Mouse (Mus musculus): ENCODE results near the gene Tecpr1. TPM values are rescaled to one million over a fixed set of nuclear protein-coding genes. Genes with fewer than 3 reads are reported as not detected.

Tecpr1 gene
- polyA plus RNA-seq, 1 experiment from 2014 or later: 27.0 TPM

DNA sequence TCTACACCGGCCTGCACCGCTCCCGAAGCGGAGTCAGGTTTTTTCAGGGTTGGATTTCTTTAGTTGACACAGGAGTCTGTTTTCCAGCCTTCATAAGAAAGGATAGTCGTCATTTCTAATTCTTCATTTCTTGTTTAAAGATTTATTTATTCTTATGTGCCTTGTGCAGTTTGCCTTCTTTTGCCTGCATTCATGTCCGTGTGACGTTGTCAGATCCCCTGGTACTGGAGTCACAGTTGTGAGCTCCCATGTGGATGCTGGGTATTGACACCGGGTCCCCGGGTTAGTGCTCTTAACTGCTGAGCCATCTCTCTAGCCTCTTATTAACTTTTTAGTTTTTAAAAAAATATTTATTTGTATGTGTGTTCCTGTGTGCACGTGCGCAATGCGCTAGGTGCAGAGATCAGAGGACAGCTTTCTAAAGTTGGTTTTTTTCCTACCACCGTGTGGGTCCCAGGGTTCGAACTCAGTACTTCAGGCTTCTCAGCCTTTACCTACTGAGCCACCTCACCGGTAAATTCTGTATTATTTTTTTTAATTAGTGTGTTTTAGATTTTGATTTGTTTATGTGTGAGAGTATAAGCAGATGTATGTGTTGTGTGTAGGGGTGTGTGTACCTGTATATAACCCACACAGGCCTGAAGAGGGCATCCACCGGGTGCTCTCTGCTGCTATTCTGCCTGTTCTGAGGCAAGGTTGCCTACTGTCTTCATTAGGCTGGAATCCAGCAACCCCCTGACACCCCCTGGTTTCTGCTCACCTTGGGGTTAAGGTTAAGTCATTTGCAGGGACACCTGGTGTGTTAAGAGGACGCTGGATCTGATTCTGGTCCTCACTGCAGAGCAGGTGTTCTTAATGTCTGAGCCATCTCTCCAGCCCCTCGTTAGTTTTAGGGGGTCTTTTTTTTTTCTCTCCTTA lies 743 bp upstream of the Tecpr1 start:
- 21% methylated on average over 18 of the region's 18 CpGs for WGBS
- ATAC-seq (ENCODE audit: low FRiP score, low read depth): no peak
- H3K9ac ChIP-seq: peak overlapping the region; percentile 81
- H3K9me3 ChIP-seq: no peaks in the 10 kb centered on the region
- peak overlapping the region; percentile 89 for H3K4me2 ChIP-seq (replicated peaks)
- H3K27me3 ChIP-seq: no peaks in the 10 kb centered on the region
- H3K36me3 ChIP-seq: no peaks in the 10 kb centered on the region
- H3K4me1 ChIP-seq: peaks cover 21% of the 10 kb centered on the region
- H3K4me3 ChIP-seq: peak overlapping the region; percentile 73
- H3K27ac ChIP-seq: peak overlapping the region; percentile 63; the same call in 1 of the 2 replicates

DNA sequence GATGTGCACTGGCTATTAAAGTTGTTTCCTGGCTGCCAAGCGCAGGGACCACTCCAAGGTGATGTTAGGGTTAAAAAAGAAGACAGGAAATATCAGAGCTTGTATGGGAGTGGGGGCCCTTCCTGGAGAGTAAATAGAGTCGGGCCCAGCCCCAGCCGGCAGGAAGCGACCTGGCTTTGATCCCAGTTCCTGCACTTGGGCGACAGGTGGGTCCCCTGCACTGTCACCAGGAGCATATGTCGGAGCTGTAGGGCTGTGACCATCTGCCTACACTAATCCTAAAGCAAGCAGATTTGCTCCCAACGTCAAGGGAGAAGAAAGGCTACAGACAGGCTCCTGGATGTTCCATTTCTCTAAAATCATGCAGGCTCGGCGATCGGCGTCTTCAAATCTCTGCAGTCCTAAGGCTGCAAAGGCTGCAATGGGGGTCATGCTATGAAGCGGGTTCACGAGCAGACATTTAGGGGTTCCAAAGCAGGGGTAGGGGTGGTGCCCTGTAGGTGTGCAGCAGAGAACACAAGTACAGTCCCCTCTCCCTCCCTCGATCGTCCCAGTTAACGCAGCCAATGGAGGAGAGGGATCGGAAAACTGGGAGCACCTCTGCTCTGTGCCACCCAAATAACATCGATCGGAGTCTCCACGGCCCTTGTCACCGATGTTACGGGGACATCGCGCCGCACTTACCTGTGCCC lies 458 bp downstream of the Tecpr1 start:
- Histone ChIP-seq H3K36me3 (0 out of 2 replicates have a peak, but pooled peaks cover 4% of the 10 kb centered on the region), H3K4me1 (peaks cover 21% of the 10 kb centered on the region), H3K9ac (peak overlapping the region; percentile 79), H3K9me3 (no peaks in the 10 kb centered on the region), H3K4me2 (replicated peaks) (peak overlapping the region; percentile 89), H3K27ac (no peak overlapping the region), H3K4me3 (peak overlapping the region; percentile 73), H3K27me3 (no peaks in the 10 kb centered on the region)
- WGBS: 3% methylated on average over 25 of the region's 25 CpGs
- ATAC-seq (ENCODE audit: low FRiP score, low read depth): peak; percentile 71

DNA sequence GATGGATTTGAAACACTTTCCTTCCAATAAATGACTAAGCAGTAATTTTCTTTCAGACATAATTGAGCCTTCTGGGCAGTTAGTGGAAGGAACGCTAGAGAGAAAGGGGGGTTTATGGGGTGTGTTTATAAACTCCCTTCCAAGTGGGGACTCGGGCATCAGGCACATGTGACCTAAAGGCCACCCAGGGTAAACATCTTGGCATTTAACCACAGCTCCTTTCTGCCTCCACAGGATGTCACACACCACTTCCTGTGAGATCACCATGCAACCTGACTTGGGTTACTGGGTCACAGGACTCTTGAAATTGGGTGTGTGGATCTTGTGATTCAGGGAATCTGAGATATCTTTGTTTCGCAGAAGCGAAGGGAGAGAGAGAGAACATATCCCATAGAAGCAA lies 2.1 kb downstream of the Tecpr1 start:
- peaks cover 15% of the 10 kb centered on the region; the same call in 1 of the 2 replicates for H3K36me3 ChIP-seq
- WGBS: 54% methylated on average over 4 of the region's 4 CpGs
- H3K27me3 ChIP-seq: no peaks in the 10 kb centered on the region
- no peak for ATAC-seq (ENCODE audit: low FRiP score, low read depth)
- H3K27ac ChIP-seq: no peak overlapping the region
- H3K4me1 ChIP-seq: peaks cover 21% of the 10 kb centered on the region
- no peak overlapping the region for H3K9ac ChIP-seq
- H3K9me3 ChIP-seq: no peaks in the 10 kb centered on the region
- H3K4me2 ChIP-seq (replicated peaks): no peak overlapping the region
- H3K4me3 ChIP-seq: no peak overlapping the region

DNA sequence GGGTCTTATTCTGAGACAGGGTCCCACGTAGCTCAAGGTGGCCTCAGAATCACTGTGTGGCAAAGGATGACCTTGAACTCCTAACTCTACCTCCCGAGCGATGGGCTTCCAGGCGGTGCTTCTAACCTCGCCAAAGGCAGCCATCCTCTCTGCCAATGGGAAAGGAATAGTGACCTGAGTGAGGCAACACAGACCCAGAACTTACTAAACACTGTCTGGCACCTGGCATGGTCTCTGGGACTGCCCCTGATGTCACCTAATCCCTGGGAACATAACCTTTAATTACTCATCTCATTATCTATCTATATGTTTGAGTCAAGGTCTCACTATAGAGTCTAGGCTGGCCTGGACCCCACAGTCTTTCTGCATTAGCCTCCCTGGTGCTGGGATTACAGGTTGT lies 3.5 kb downstream of the Tecpr1 start:
- Histone ChIP-seq H3K36me3 (peaks cover 23% of the 10 kb centered on the region), H3K4me3 (no peak overlapping the region), H3K4me1 (peaks cover 21% of the 10 kb centered on the region), H3K27ac (no peak overlapping the region), H3K9me3 (no peaks in the 10 kb centered on the region), H3K9ac (no peak overlapping the region), H3K4me2 (replicated peaks) (no peak overlapping the region), H3K27me3 (no peaks in the 10 kb centered on the region)
- no peak for ATAC-seq (ENCODE audit: low FRiP score, low read depth)
- 93% methylated on average over 5 of the region's 5 CpGs for WGBS

DNA sequence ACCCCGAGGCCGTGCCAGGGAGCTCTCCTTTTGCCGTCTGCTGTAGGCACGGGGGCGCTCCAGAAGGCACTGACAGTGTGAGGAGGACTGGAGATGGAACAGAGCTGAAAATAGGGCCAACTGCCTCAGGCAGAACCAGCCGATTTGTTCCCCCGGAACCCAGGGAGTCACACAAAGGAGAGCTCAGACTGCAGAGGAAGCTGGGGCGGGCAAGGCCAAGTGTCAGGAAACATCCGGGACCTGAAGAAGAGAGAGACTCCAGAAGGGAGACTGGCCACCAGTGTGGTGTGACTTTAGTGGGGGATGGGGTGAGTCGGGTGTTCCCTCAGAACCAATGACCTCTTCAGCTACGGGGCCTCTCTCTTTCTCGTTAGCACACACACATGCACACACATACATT lies 4.1 kb downstream of the Tecpr1 start:
- no peak overlapping the region for H3K4me3 ChIP-seq
- peaks cover 24% of the 10 kb centered on the region for H3K36me3 ChIP-seq
- no peaks in the 10 kb centered on the region for H3K27me3 ChIP-seq
- no peaks in the 10 kb centered on the region for H3K9me3 ChIP-seq
- H3K4me1 ChIP-seq: peaks cover 17% of the 10 kb centered on the region
- no peak overlapping the region for H3K4me2 ChIP-seq (replicated peaks)
- ATAC-seq (ENCODE audit: low FRiP score, low read depth): no peak
- no peak overlapping the region for H3K9ac ChIP-seq
- no peak overlapping the region for H3K27ac ChIP-seq
- whole genome bisulfite sequencing: 79% methylated on average over 12 of the region's 12 CpGs

DNA sequence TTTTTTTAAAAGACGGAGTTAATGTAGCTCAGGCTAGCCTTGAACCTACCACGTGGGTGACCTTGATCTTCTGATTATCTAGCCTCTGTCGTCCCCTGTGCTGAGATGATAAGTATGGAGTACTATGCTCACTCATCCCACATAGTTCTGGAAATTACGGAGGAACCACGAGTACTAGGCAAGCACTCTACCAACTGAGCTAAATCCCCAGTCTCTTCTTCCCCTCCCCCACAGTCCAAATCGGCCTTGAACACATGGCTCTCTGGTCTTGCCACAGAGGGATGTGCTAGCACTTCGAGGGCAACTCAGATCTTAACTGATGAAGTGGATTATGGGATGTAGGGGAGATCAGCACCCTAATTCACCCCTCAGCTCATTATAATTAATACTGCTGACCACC lies 5.4 kb downstream of the Tecpr1 start:
- Histone ChIP-seq H3K27ac (no peak overlapping the region), H3K4me2 (replicated peaks) (no peak overlapping the region), H3K9ac (no peak overlapping the region), H3K27me3 (no peaks in the 10 kb centered on the region), H3K9me3 (no peaks in the 10 kb centered on the region), H3K4me3 (no peak overlapping the region), H3K4me1 (peaks cover 14% of the 10 kb centered on the region), H3K36me3 (peaks cover 35% of the 10 kb centered on the region)
- WGBS: 90% methylated on average over 7 of the region's 7 CpGs
- no peak for ATAC-seq (ENCODE audit: low FRiP score, low read depth)

DNA sequence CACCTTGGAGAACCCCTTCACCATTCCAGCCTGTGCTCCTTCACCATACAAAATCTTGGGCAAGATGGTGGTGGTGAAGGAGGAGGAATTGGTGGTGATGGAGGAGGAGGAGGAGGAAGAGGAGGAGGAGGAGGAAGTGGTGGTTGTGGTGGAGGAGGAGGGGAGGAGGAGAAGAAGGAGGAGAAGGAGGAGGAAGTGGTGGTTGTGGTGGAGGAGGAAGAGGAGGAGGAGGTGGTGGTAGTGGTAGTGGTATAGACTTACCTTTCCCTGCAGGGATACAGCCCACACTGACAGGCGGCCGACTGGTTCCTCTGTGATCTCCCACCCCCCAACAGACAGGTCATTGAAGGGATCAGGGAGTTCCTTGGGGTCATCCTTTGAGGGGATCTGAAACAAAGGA lies 7.4 kb downstream of the Tecpr1 start:
- Histone ChIP-seq H3K9me3 (no peaks in the 10 kb centered on the region), H3K27ac (no peak overlapping the region), H3K9ac (no peak overlapping the region), H3K4me3 (no peak overlapping the region), H3K4me2 (replicated peaks) (no peak overlapping the region), H3K36me3 (peaks cover 55% of the 10 kb centered on the region), H3K27me3 (no peaks in the 10 kb centered on the region), H3K4me1 (no peaks in the 10 kb centered on the region)
- 97% methylated on average over 2 of the region's 2 CpGs for WGBS
- ATAC-seq (ENCODE audit: low FRiP score, low read depth): no peak

DNA sequence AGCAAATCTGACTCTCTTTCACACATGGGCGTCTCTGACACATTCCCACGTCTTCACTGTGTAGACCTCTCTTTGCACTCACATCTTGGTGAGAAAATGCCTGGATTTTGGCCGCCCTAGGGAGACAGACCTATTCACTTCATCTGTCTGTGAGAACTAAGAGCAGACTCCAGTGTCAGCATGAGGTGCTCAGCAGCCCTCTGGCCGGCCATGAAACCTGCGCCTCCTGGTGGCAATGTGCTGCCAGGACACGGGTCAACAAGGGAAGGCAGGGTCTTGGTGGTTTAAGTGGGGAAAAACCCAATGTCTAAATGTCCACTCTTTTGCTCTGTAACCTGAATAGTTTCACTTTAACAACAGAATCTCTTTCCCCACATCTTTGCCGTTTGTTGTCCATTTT lies 9.0 kb downstream of the Tecpr1 start:
- Histone ChIP-seq H3K4me1 (no peaks in the 10 kb centered on the region), H3K27ac (no peak overlapping the region), H3K9me3 (no peaks in the 10 kb centered on the region), H3K36me3 (peaks cover 70% of the 10 kb centered on the region), H3K9ac (no peak overlapping the region), H3K27me3 (no peaks in the 10 kb centered on the region), H3K4me3 (no peak overlapping the region), H3K4me2 (replicated peaks) (no peak overlapping the region)
- no peak for ATAC-seq (ENCODE audit: low FRiP score, low read depth)
- 25% methylated on average over 7 of the region's 7 CpGs for WGBS

DNA sequence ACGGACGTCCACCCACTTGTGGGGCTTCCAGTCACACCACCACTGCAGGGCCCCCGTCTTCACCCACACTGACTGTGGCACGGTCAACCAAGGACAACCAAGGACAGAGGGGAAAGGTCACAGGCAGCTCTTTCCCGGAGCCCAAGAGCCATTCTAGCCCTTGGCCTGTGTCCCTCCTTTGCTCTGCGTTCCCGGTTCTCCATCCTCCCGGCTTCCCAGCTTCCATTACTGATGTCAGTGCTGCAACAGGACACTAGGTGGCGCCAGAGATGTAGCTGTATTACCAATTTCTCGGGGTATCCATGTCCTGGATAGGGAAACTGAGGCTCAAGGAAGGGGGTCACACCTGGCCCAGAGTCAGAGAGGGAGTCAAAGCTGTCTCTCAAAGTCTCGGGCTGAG lies 15.9 kb downstream of the Tecpr1 start:
- Histone ChIP-seq H3K9me3 (0 out of 2 replicates have a peak, but pooled peaks cover 4% of the 10 kb centered on the region), H3K9ac (no peak overlapping the region), H3K4me2 (replicated peaks) (no peak overlapping the region), H3K4me1 (no peaks in the 10 kb centered on the region), H3K4me3 (no peak overlapping the region), H3K27ac (no peak overlapping the region), H3K27me3 (no peaks in the 10 kb centered on the region), H3K36me3 (peaks cover 90% of the 10 kb centered on the region)
- ATAC-seq (ENCODE audit: low FRiP score, low read depth): 0 out of 2 replicates have a peak, but pooled peaks have one; percentile 16
- WGBS: 47% methylated on average over 11 of the region's 11 CpGs

DNA sequence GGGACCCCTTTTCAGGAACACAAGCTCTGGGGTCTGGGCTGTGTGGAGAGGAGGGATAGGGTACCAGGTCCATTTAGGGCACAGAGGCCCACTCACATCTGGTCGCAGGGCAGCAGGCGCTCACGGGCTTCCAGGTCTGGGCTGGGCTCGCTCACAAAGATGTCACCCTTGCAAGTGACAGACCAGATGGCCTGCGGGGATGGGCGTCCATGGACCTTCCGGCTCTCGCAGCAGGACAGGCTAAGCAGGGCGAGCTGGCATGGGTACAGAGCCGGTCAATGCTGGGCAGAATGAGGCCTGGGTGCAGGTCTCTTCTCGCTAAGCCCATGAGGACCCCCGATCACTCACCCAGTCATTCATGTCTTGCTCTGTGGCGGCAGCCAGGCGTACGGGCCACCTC lies 17.3 kb downstream of the Tecpr1 start:
- Histone ChIP-seq H3K4me1 (no peaks in the 10 kb centered on the region), H3K27ac (no peak overlapping the region), H3K9me3 (0 out of 2 replicates have a peak, but pooled peaks cover 7% of the 10 kb centered on the region), H3K4me3 (no peak overlapping the region), H3K4me2 (replicated peaks) (no peak overlapping the region), H3K27me3 (no peaks in the 10 kb centered on the region), H3K9ac (no peak overlapping the region), H3K36me3 (peaks cover 90% of the 10 kb centered on the region)
- ATAC-seq (ENCODE audit: low FRiP score, low read depth): no peak
- WGBS: 93% methylated on average over 15 of the region's 15 CpGs

DNA sequence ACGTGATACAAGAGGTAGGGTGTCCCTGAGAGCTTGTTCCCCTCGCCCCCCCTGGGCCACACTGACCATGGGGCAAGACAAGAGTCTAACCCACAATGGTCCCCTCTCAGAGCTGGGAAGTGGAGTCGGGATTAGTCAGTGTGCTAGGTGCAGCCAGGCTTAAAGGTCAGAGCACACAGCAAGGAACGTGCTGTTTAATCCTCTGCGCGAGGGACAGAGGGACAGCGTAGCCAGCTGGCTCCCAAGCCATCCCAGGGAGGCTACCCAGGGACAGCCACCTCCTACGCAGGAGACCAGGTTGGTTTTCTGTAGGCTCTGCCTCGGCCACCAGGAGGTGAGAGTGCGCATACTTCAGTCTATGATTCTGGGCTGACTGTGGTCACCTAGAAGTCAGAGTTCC lies 18.5 kb downstream of the Tecpr1 start:
- Histone ChIP-seq H3K27ac (no peak overlapping the region), H3K9me3 (0 out of 2 replicates have a peak, but pooled peaks cover 7% of the 10 kb centered on the region), H3K9ac (no peak overlapping the region), H3K4me3 (no peak overlapping the region), H3K36me3 (peaks cover 89% of the 10 kb centered on the region), H3K4me1 (no peaks in the 10 kb centered on the region), H3K27me3 (no peaks in the 10 kb centered on the region), H3K4me2 (replicated peaks) (no peak overlapping the region)
- WGBS: 79% methylated on average over 10 of the region's 10 CpGs
- ATAC-seq (ENCODE audit: low FRiP score, low read depth): no peak

DNA sequence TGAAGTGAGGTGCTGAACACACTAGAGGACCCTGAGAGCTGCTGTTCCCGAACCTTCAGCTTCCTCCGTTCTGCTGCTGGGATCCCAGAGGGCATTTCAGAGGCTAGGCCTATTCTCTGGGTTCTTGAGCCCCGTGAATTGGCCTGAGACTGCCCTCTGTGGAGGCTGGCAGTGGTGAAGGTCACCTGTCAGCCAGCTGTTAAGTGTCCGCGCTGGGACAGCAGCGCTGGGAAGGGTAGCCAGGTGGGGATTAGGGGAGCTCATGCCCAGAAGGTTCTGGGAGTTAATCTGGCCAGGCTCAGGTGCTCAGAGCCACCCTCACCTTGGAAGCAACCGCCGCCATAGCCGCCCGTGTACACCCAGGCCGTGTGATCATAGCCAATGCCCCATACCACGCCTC lies 19.1 kb downstream of the Tecpr1 start:
- Histone ChIP-seq H3K36me3 (peaks cover 83% of the 10 kb centered on the region), H3K9me3 (0 out of 2 replicates have a peak, but pooled peaks cover 7% of the 10 kb centered on the region), H3K27ac (no peak overlapping the region), H3K4me1 (no peaks in the 10 kb centered on the region), H3K4me3 (no peak overlapping the region), H3K9ac (no peak overlapping the region), H3K27me3 (no peaks in the 10 kb centered on the region), H3K4me2 (replicated peaks) (no peak overlapping the region)
- WGBS: 93% methylated on average over 12 of the region's 12 CpGs
- no peak for ATAC-seq (ENCODE audit: low FRiP score, low read depth)

Data from limb, embryonic 13.5 days (tissue).